Mouse (Mus musculus): ENCODE data around the gene Pds5b.
"Not testable (repeated sequence)": the region's sequence is repeated elsewhere in the genome, so short reads cannot be mapped to it uniquely, and the experiment has no call there.

The Pds5b gene

GRCm38 (mm10) chr5:150822781-150823180 lies 149.2 kb downstream of the Pds5b start:
- DNase-seq (ENCODE audit: low read depth), result no peak

- no peak for DNase-seq (ENCODE audit: low read depth)
Observed at GRCm38 (mm10) chr5:150823361-150823760, 149.8 kb downstream of the Pds5b start.

- DNase-seq (ENCODE audit: low read depth), result no peak
Observed at GRCm38 (mm10) chr5:150829499-150829898, 156.0 kb downstream of the Pds5b start.

GRCm38 (mm10) chr5:150830718-150831117 lies 157.2 kb downstream of the Pds5b start:
- no peak for DNase-seq (ENCODE audit: low read depth)

- DNase-seq (ENCODE audit: low read depth), result no peak
Observed at GRCm38 (mm10) chr5:150836782-150837181, 163.2 kb downstream of the Pds5b start.

GRCm38 (mm10) chr5:150839688-150840541 lies 166.4 kb downstream of the Pds5b start:
- DNase-seq (ENCODE audit: low read depth), result peak; percentile 20

GRCm38 (mm10) chr5:150840596-150840995 lies 167.1 kb downstream of the Pds5b start:
- DNase-seq (ENCODE audit: low read depth), result peak; percentile 18

- DNase-seq (ENCODE audit: low read depth), result no peak
Observed at GRCm38 (mm10) chr5:150845961-150846360, 172.4 kb downstream of the Pds5b start.

- no peak for DNase-seq (ENCODE audit: low read depth)
Observed at GRCm38 (mm10) chr5:150850821-150851220, 177.3 kb downstream of the Pds5b start.

GRCm38 (mm10) chr5:150852097-150852496 lies 178.6 kb downstream of the Pds5b start:
- not testable (repeated sequence) for DNase-seq (ENCODE audit: low read depth)

GRCm38 (mm10) chr5:150854506-150854905 lies 181.0 kb downstream of the Pds5b start:
- no peak for DNase-seq (ENCODE audit: low read depth)

GRCm38 (mm10) chr5:150859642-150860194 lies 186.2 kb downstream of the Pds5b start:
- DNase-seq (ENCODE audit: low read depth), result no peak
